Mouse (Mus musculus): ENCODE data around the gene Btbd19.

Gene Btbd19

DNA sequence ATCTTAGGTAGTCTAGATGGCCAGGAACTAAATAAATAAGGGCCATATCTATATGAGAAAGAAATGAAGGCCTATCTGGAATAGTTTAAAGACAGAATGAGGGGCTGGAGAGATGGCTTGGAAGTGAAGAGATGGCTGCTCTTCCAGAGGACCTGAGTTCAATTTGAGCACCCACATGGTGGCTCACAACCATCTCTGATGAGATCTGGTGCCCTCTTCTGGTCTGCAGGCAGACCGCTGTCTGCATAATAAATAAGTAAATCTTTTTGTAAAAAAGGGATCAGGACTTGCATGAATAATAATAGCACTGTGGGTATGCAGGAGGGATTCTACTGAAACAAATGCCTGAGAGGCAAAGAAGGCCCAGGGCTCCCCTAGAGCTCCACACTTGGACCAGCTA is 12.3 kb downstream of the Btbd19 start:
- no peak for DNase-seq (ENCODE audit: low read depth, low spot score)

DNA sequence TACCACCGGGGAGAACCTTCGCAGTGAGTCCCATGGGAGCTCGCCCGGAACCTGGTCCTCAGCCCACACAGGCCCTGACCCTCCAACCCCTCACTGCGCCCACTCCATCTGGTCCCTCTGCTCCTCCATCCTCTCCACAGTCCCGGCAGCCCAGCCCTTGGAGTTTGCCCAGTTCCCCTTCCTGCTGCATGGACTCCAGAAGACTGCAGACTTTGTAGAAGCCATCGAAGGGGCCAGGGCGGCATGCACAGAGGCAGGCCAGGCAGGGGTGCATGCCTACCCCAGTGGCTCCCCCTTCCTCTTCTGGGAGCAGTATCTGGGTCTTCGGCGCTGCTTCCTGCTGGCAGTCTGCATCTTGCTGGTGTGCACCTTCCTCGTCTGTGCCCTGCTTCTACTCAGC is 14.5 kb downstream of the Btbd19 start:
- DNase-seq (ENCODE audit: low read depth, low spot score): no peak

DNA sequence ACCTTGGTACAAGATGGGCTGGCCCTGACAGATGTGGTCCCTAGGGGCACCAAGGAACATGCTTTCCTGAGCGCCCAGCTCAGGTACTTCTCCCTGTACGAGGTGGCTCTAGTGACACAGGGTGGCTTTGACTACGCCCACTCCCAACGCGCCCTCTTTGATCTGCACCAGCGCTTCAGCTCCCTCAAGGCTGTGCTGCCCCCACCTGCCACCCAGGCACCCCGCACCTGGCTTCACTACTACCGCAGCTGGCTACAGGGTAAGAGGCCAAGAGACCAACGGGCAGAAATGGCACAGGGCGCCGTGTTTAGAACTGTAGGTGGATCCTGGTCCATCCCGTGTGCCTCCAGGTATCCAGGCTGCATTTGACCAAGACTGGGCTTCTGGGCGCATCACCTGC is 15.3 kb downstream of the Btbd19 start:
- no peak for DNase-seq (ENCODE audit: low read depth, low spot score)

DNA sequence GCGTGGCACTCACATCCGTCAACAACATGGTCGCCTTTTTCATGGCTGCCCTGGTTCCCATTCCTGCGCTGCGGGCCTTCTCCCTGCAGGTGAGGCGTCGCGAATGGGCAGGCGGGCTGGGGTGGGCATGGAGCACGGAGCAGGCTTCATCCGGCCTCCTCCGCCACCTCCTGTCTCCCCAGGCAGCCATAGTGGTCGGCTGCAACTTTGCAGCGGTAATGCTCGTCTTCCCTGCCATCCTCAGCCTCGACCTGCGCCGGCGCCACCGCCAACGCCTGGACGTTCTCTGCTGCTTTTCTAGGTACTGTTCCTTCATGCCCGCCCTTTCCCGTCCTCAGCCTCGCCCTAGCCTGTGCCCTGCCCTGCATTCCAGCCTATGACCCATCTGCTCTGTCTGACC is 16.2 kb downstream of the Btbd19 start:
- DNase-seq (ENCODE audit: low read depth, low spot score): no peak

DNA sequence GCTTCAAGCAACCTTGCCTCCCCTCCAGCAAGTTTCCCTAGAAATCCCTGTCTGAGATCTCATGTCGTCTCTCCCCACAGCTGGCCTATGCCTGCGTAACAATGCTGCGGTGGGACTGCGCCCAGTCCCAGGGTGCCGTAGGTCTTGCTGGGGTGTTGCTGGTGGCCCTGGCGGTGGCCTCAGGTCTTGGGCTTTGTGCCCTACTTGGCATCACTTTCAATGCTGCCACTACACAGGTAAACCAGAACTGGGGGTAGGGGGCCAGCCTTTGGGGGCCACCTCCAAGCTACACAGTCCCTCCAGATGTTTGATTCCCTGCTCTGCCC is 17.0 kb downstream of the Btbd19 start:
- no peak for DNase-seq (ENCODE audit: low read depth, low spot score)

DNA sequence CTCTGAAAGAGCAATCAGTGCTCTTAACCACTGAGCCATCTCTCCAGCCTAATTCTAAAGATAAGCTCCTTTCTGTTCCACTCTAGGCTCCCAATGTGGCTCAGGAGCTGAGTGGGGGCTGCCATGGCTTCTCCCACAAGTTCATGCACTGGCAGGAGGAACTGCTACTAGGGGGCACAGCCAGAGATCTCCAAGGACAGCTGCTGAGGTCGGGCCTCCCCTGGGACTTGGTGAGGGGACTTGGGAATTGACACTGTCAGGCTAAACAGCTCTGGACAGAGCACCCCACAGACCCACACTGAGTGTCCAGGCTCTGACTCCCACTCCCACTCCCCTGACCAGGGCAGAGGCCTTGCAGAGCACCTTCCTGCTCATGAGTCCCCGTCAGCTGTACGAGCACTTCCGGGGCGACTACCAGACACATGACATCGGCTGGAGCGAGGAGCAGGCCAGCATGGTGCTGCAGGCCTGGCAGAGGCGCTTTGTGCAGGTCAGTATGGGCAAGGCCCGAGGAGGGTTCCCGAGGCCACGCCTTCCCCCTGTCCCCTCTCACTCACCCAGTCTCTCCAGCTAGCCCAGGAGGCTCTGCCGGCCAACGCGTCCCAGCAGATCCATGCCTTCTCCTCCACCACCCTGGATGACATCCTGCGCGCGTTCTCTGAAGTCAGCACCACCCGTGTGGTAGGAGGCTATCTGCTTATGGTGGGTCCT is 17.6 kb downstream of the Btbd19 start:
- DNase-seq (ENCODE audit: low read depth, low spot score): no peak

DNA sequence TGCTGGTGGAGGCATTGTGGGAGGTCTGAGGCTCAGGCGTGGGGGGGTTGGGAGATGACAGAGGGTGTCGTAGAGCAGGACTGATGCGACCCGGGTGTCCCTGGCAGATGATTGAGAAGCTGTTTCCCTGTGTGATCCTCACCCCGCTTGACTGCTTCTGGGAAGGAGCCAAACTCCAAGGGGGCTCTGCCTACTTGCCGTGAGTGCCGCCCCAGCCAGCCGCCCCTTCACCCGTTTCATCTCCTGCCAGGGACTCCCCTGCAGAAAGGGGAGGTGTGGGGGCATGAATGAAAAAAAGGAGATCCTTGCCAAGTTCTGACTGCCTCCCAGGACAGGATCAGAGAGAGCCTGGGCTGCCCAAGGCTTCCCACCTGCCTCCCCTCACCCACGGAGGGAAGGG is 20.4 kb downstream of the Btbd19 start:
- no peak for DNase-seq (ENCODE audit: low read depth, low spot score)

DNA sequence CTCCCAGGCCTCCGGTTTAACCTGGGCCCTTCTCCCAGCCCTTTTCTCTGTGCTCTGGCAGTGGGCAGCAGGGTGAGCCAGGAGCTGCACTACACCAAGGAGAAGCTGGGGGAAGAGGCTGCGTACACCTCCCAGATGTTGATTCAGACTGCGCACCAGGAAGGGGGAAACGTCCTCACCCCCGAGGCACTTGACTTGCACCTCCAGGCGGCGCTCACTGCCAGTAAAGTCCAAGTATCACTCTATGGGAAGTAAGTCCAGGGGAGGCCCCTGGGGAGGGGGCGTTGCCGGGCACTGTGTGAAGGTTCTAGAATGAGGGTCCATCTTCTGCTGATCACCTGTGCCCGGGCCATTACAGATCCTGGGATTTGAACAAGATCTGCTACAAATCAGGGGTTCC is 20.9 kb downstream of the Btbd19 start:
- no peak for DNase-seq (ENCODE audit: low read depth, low spot score)

DNA sequence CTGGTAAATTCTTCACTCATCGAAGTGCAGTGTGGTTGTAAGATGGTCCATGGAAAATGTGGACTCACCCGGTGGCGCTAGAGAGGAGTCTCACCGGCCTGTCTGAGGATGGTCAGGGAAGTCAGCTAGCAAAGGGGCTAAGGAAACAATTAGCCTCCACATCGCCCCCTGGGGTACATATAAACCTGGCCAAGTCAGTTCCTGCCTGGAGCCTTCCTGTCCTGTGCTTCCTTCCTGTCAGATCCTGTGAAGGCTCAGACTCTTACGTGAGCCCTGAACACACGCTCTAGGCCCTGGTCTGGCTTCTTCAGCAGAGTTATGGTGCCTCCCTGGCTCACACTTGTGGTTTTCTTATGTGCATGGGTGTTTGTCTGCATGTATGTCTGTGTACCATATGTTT is 24.3 kb downstream of the Btbd19 start:
- peak; percentile 46 for DNase-seq (ENCODE audit: low read depth, low spot score)

DNA sequence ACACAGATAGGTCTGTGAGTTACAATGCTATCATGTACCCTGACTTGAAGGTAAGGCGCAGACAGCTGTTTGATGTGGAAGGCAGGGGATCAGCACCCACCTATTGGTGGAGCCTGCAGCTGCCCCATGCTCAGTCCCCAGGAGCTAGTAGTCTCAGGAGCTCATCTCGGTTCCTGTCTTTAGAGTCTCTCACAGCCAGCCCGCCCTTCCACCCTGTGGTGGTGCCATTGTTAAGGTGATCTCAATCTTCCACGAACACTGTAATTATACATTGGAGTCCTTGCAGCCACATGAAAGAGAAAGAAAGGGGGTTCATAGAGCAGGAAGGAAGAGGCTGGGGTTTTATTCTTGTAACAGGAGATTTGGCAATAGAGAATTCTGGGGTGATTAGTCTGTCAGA is 25.5 kb downstream of the Btbd19 start:
- DNase-seq (ENCODE audit: low read depth, low spot score): no peak

DNA sequence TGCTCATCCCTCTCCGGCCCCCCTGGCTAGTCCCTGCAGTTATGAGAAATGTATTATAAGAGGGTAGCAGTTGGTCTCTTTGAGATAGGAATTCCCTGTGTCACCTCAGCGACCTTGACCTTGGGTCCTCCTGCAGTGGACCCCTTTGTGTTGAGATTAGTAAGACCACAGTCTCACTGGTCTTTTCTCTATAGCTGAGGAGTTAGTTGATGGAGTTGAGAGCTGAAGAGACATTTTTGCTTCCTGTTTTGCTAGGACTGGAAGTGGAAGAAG is 26.8 kb downstream of the Btbd19 start:
- no peak for DNase-seq (ENCODE audit: low read depth, low spot score)

DNA sequence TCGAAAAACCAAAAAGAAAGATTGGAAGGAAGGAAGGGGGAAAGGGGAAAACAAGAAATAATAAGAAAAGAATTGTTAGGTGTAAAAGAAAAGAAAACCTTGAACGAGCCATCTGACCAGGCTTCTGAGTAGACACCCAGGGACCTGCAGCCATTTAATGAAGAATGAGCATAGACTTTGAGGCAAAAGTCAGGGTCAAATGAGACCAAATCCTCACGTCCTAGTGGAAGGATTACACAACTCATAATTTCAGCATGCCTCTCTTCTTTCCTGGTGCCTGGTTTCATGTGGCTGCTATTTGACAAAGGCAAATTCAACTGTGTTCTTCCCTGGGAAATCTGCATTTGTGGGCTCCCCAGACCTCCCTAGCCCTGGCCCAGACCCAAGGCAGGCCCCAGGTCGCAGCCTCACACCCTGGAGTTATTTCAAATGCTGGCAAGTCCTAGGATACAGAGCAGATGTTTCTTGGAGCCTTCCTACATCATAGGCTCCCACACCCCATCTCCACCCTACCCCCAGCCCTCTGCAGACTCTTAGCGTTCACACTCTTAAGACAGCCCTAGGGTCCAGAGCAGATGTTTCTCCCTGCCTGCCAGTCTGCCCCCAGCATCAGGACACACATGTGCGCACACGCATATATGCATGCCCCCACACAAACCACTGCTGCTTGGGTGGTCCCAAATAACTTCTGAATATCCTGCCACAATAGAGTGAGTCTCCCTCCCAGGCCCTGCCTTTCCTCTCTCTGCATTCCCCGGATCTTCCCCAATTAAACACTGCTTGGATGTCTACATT is 27.4 kb downstream of the Btbd19 start:
- DNase-seq (ENCODE audit: low read depth, low spot score): peak; percentile 26

DNA sequence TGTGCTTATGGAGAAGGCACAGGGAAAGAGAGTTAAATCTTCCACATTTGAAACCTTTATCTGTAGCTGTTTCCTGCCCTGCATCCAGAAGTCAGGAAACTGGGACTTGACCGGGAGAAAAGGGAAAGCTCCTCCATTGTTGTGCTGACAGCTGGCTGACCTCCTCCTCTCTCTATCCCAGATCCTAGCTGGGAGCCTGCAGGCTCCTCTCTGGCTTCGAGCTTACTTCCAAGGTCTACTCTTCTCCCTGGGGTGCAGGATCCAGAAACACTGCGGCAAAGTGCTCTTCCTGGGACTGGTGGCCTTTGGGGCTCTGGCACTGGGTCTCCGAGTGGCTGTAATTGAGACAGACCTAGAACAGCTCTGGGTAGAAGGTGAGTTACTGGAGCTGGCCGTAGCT is 28.9 kb downstream of the Btbd19 start:
- DNase-seq (ENCODE audit: low read depth, low spot score): no peak

DNA sequence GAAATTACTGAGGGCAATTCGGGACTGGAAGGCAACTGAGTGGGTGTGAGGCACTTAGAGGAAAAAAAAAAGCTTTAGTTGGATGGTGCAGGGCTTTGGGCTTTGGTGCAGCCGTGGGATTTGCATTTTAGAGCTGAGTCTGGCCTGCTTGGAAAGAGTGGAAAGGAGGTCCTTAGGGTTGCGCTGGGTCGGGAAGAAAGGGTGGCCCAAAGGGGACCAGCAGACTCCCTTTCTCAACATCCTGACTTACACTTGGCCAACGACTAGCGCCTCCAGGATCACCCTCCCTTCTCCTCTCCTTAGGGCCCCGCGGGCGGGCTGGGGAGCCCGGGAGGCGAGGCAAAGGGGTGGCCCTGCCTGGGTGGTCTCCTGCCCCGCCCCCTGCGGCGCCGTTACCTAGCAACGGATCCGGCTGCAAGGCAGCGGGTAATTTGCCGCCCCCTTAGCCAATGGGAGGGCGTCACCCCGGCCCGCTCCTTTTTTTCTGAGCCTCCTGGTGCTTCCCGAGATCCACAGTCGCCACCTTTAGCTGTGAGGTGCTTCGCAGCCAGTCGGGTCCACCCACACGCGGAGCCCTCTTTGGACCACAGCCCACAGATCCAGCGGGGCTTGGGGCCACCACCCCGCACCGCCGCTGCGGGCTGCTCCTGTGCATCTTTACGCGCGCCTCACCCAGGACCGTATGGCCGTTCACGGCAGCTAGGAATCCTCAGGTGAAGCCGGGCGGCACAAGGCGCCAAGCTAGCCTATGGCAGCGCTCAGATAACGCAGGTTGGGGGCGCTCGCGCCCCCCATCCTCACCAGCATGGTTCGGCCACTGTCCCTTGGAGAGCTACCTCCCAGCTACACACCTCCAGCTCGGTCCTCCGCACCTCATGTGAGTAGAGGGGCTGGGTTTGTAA is 29.7 kb downstream of the Btbd19 start, which contains the start of gene Ptch2:
Gene Ptch2, plus strand, starts transcription at position 525 of the 902 bp plus-strand sequence.
- DNase-seq (ENCODE audit: low read depth, low spot score): peak; percentile 86

DNA sequence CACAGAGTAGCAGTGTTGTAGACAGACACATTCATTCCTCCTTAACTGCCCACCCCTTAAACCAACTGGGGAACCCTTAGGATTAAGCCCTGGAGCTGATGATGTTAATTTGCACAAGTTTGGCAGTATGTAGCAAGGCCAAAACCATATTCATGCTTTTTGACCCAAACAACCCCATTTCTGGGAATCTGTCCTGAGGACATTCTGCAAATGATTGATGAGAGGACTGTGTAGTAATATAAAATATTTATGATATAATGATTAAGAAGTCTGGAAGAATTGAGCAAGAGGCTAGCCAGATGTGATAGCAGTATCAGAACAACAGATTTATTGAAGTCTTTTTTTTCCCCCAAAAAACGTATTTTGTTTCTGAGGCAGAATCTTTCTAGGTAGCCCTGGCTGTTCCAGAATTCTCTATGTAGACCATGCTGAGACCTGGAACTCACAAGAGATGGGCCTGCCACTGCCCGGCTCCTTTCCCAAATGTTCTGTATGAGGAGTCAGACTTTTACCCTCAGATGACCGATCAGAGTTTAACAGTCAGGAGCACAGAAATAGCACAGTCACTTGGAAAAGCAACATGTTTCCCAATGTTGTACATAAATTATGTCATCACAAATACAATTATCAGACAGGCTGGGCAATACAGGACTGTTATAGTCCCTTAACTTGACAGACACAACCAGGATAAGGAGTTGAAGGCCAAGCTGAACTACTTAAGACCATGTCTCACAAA is 30.7 kb downstream of the Btbd19 start:
- DNase-seq (ENCODE audit: low read depth, low spot score): no peak

DNA sequence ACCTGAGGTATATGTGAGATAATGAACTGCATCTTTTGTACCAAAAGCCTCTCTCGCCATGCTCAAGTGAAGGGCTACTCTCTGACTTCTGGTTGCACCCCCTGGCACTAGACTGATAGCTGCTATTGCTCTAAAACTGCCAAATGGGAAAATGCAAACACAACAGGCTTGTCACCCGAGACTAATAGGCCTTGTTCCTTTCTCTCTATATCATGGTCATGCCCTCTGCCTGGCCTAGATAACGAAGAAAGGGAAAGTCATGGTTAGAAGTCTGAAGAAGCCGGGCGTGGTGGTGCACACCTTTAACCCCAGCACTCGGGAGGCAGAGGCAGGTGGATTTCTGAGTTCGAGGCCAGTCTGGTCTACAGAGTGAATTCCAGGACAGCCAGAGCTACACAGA is 34.9 kb downstream of the Btbd19 start:
- DNase-seq (ENCODE audit: low read depth, low spot score): no peak

DNA sequence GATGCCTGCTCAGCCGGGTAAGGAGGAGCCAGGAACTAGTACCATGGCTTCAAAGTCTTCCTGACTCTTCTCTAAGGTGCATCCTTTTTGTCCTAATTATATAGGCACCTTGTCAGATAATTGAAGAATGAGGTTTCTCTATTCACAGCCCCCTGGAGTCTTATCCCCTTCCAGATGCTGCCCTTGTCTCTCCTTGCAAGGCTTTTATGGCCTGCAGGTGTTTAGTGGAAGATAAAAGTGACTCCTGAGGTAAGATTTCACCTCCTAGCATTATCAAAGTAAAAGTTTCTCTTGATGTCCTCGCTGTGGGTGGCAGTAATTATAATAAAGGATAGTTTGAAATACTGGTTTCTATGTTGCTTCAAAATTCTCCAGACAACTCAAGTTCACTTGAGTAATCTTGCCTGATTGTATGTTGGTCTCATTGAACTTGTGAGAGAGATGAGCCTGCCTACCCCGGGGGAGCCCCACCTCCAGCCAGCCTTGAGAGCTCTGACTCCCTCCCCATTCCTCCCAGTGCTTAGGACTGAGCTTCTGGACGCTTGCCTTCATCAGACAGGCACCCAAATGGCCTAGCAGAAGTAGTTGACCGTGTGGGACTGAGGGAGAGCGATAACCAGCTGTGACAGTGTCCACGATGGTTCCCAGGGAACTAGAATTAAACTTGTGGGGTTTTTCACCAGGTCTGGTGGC is 37.4 kb downstream of the Btbd19 start:
- no peak for DNase-seq (ENCODE audit: low read depth, low spot score)

DNA sequence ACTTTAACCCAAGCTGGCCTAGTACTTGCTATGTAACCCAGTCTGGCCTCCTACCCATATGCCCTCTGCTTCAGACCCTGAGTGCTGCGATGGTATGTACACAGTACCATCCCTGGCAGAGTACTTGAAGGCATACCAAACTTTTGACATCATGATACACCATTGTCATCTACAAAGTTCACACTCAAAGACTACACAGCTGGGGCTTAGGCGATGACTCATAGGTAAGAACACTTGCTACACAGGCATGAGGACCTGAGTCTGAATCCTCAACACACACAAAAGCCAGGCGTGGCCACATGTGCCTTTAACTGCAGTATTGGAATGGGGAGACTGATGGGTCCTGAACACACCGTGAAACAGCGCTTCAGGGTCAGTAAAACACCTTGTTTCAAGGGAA is 54.3 kb downstream of the Btbd19 start:
- DNase-seq (ENCODE audit: low read depth, low spot score): no peak

DNA sequence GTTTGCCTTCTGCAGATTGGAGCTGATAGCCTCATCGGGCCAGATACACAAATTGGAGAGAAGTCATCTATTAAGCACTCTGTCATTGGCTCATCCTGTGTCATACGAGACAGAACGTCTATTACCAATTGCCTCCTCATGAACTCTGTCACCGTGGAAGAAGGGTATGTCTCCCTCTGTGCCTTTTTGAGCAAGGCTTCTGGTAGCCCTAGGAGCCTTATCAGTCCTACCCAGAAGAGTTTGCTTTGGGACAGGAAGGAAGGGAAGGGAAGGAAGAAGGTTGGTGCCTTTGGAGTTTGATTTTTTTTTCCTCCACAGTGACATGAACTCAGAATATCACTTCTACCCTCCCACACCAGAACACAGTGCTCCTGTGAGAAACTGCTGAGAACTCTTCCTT is 54.9 kb downstream of the Btbd19 start:
- no peak for DNase-seq (ENCODE audit: low read depth, low spot score)

DNA sequence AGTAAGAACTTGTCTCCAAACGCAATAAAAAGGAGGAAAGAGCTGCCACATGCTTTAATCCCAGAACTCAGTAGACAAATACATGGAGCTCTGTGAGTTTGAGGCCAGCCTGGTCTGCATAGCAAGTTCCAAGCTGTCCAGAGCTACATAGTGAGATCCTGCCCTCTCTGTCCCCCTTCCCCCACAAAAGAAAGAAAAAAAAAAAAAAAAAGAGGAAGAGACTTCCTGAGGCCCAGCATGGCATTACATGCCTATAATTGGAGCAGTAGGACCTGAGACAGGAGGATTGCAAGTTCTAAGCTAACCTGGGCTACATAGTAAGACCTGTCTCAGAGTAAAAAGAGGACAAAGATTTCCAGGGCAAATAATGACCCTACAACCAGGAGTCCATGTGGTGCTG is 55.9 kb downstream of the Btbd19 start:
- no peak for DNase-seq (ENCODE audit: low read depth, low spot score)
